Comparison of ENCODE assay signal across 10 mouse cellular contexts in the genomic region with DNA sequence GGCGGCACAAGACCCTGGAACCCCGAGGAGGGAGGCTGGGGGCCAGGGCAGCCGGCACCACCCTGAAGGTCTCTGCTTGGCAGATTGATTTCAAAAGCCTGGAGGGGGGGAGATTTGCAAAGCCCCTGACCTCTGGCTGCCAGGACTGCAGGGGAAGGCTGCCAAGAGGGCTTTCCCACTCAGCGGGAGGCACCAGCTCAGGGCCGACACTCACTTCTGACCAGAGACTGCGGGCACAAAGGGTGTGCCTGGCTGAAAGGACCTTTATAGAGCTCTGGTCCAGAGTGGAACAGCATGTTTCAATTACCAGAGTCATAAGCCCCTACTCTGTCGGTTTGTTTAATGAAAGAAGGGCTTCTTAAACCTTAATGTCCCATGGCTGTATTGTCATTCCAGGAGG. TPM values are rescaled to one million over a fixed set of nuclear protein-coding genes. Genes with fewer than 3 reads are reported as not detected.
DNase-seq lines count a peak whose midpoint lies in the region; ATAC-seq lines count a peak whose summit lies in the region.
"Had no signal": no experiment of that assay in that cellular context is flagged by ENCODE, and none has a peak within 500 bp of the region (broad histone marks: within the 10 kb centered on the region; RNA-seq: fewer than 3 reads in every experiment).

No protein-coding gene starts in this region.

- H3K27ac ChIP-seq in forebrain, embryonic 13.5 days, result 0 out of 2 replicates have a peak overlapping the region, but pooled peaks have one; percentile 25
- H3K27ac ChIP-seq: layer of hippocampus, adult 2 months had no signal

- no peaks in the 10 kb centered on the region for H3K9me3 ChIP-seq in forebrain, embryonic 13.5 days (replicated peaks)

- no peak overlapping the region for H3K4me3 ChIP-seq in forebrain, embryonic 13.5 days
- H3K4me3 ChIP-seq: layer of hippocampus, adult 2 months had no signal

- H3K36me3 ChIP-seq in forebrain, embryonic 13.5 days (ENCODE audit: poor library complexity, severe bottlenecking), result no peaks in the 10 kb centered on the region

- DNase-seq in Muller cell, postnatal 12 days (ENCODE audit: inconsistent ontology term), result peak; percentile 30
- peak; percentile 63 for DNase-seq in adrenal gland, adult 2 months
- peak; percentile 32 for DNase-seq in lung, postnatal 14 days
- DNase-seq in B cell, adult 2 months, result no peak
- no peak for DNase-seq in cerebellum, postnatal 36 days

- peaks cover 16% of the 10 kb centered on the region; the same call in 1 of the 2 replicates for H3K27me3 ChIP-seq in forebrain, embryonic 13.5 days

- 6% methylated on average over 7 of the region's 7 CpGs for WGBS in forebrain, embryonic 13.5 days

- peaks cover 21% of the 10 kb centered on the region for H3K4me1 ChIP-seq in forebrain, embryonic 13.5 days

- peak overlapping the region; percentile 12; the same call in 1 of the 2 replicates for H3K9ac ChIP-seq in forebrain, embryonic 13.5 days

- peak overlapping the region; percentile 28 for H3K4me2 ChIP-seq in forebrain, embryonic 13.5 days

- ATAC-seq in forebrain, embryonic 13.5 days, result no peak
- no peak for ATAC-seq in activated CD4-positive, CD25-positive, alpha-beta regulatory T cell, adult 4 months
- ATAC-seq: Patski had no signal

RNA-seq across cellular contexts. Expression of a gene that starts 46.7 kb away (rescaled TPM):
- total RNA-seq in adrenal gland, adult 2 months (2021), result 1 to 10 TPM; 3.2 to 9.1 TPM
- polyA plus RNA-seq in adrenal gland, adult 2 months (2012; rRNA removed), result 10.5 and 15.1 TPM in 2 replicates
- polyA plus RNA-seq in forebrain, embryonic 13.5 days (2015; fragmentation: Nextera tagmentation; extraction: Ambion mirVana), result 10.7 and 13.0 TPM in 2 replicates
- not detected for polyA plus RNA-seq in activated CD4-positive, CD25-positive, alpha-beta regulatory T cell, adult 4 months (2017; shearing (Covaris generic))
- total RNA-seq: megakaryocyte, adult 5-6 weeks had no signal

Comparison
In these comparisons a context has a peak if more than half of its experiments do, and no peak if none do; other contexts are left out.
1. DNase-seq: peak in Muller cell, postnatal 12 days (single experiment), adrenal gland, adult 2 months (single experiment) and lung, postnatal 14 days (single experiment); none in B cell, adult 2 months (0 of 2) and cerebellum, postnatal 36 days (0 of 2).
2. RNA of a gene that starts 46.7 kb away (polyA plus RNA-seq): 10.5 to 15.1 TPM in adrenal gland, adult 2 months and 10.7 to 13.0 TPM in forebrain, embryonic 13.5 days; not detected in activated CD4-positive, CD25-positive, alpha-beta regulatory T cell, adult 4 months; every median in the first group is over 10 times any median in the second.